Mouse (Mus musculus): ENCODE data around the gene Smim12. TPM values are rescaled to one million over a fixed set of nuclear protein-coding genes. Genes with fewer than 3 reads are reported as not detected.

Smim12 gene
- polyA plus RNA-seq, 1 experiment from 2014 or later: 56.3 TPM

GRCm38 (mm10) chr4:127286907-127287306 lies 43.3 kb downstream of the Smim12 start:
- H3K4me2 ChIP-seq (replicated peaks): no peak overlapping the region
- no peaks in the 10 kb centered on the region for H3K9me3 ChIP-seq
- no peaks in the 10 kb centered on the region for H3K27me3 ChIP-seq (replicated peaks)
- no peak overlapping the region for H3K4me3 ChIP-seq (replicated peaks)
- no peak overlapping the region for H3K27ac ChIP-seq
- H3K36me3 ChIP-seq: no peaks in the 10 kb centered on the region
- no peak for ATAC-seq
- 71% methylated on average over 4 of the region's 4 CpGs for WGBS
- H3K9ac ChIP-seq: no peak overlapping the region
- H3K4me1 ChIP-seq (replicated peaks): no peaks in the 10 kb centered on the region

- no peak overlapping the region for H3K9ac ChIP-seq
- H3K9me3 ChIP-seq: no peaks in the 10 kb centered on the region
- no peaks in the 10 kb centered on the region for H3K36me3 ChIP-seq
- no peak overlapping the region for H3K4me2 ChIP-seq (replicated peaks)
- H3K27ac ChIP-seq: no peak overlapping the region
- no peaks in the 10 kb centered on the region for H3K4me1 ChIP-seq (replicated peaks)
- H3K4me3 ChIP-seq (replicated peaks): no peak overlapping the region
- no peaks in the 10 kb centered on the region for H3K27me3 ChIP-seq (replicated peaks)
- WGBS: 64% methylated on average over 6 of the region's 6 CpGs
- no peak for ATAC-seq
Observed at GRCm38 (mm10) chr4:127289039-127289548, 45.5 kb downstream of the Smim12 start.

GRCm38 (mm10) chr4:127292631-127293030 lies 49.0 kb downstream of the Smim12 start:
- H3K4me2 ChIP-seq (replicated peaks): no peak overlapping the region
- no peaks in the 10 kb centered on the region for H3K27me3 ChIP-seq (replicated peaks)
- no peak overlapping the region for H3K27ac ChIP-seq
- no peaks in the 10 kb centered on the region for H3K4me1 ChIP-seq (replicated peaks)
- no peak overlapping the region for H3K4me3 ChIP-seq (replicated peaks)
- ATAC-seq: no peak
- H3K9ac ChIP-seq: no peak overlapping the region
- 60% methylated on average over 5 of the region's 5 CpGs for WGBS
- H3K9me3 ChIP-seq: no peaks in the 10 kb centered on the region
- no peaks in the 10 kb centered on the region for H3K36me3 ChIP-seq

Other genes with a start within 250 kb of the Smim12 start
- gene Sfpq, start 222.5 kb upstream of the Smim12 start, polyA plus RNA-seq (2015; fragmentation: Nextera tagmentation; extraction: Ambion mirVana): 71.9 and 75.6 TPM in 2 replicates
- 13.8 and 14.9 TPM in 2 replicates for gene Zmym1, start 182.6 kb upstream of the Smim12 start, polyA plus RNA-seq (2015; fragmentation: Nextera tagmentation; extraction: Ambion mirVana)
- gene Zmym6, start 166.4 kb upstream of the Smim12 start, polyA plus RNA-seq (2015; fragmentation: Nextera tagmentation; extraction: Ambion mirVana): 15.1 and 18.2 TPM in 2 replicates
- 23.2 and 25.7 TPM in 2 replicates for gene Tmem35b, start 120.1 kb upstream of the Smim12 start, polyA plus RNA-seq (2015; fragmentation: Nextera tagmentation; extraction: Ambion mirVana)
- gene Dlgap3, start 74.6 kb upstream of the Smim12 start, polyA plus RNA-seq (2015; fragmentation: Nextera tagmentation; extraction: Ambion mirVana): 1.1 and 1.2 TPM in 2 replicates
- 20.0 and 21.0 TPM in 2 replicates for gene Gja4, start 70.3 kb downstream of the Smim12 start, polyA plus RNA-seq (2015; fragmentation: Nextera tagmentation; extraction: Ambion mirVana)
- 4.1 and 4.2 TPM in 2 replicates for gene Gjb3, start 87.1 kb downstream of the Smim12 start, polyA plus RNA-seq (2015; fragmentation: Nextera tagmentation; extraction: Ambion mirVana)
- gene Gjb4, start 110.3 kb downstream of the Smim12 start, polyA plus RNA-seq (2015; fragmentation: Nextera tagmentation; extraction: Ambion mirVana): 0.16 TPM in 1 of 2 replicates, not detected in the other
- 0.68 and 0.89 TPM in 2 replicates for gene Gjb5, start 114.4 kb downstream of the Smim12 start, polyA plus RNA-seq (2015; fragmentation: Nextera tagmentation; extraction: Ambion mirVana)

Data from intestine, embryonic 15.5 days (tissue).